Mouse (Mus musculus) liver, postnatal 0 days (tissue): ENCODE measurements around the gene Gm49721.
"Not testable (repeated sequence)": the region's sequence is repeated elsewhere in the genome, so short reads cannot be mapped to it uniquely, and the experiment has no call there.

Experiments used
- CTCF ChIP-seq: sonication (generic); IDR thresholded peaks from 2 replicates; pipeline ENCODE4 v1.5.1; 2016; ENCODE audit warnings: antibody characterized with exemption, low read depth
- EP300 ChIP-seq: IDR thresholded peaks from 2 replicates; pipeline ENCODE4 v1.6.1; 2016; ENCODE audit warnings: antibody characterized with exemption, low read depth, mild to moderate bottlenecking

DNA sequence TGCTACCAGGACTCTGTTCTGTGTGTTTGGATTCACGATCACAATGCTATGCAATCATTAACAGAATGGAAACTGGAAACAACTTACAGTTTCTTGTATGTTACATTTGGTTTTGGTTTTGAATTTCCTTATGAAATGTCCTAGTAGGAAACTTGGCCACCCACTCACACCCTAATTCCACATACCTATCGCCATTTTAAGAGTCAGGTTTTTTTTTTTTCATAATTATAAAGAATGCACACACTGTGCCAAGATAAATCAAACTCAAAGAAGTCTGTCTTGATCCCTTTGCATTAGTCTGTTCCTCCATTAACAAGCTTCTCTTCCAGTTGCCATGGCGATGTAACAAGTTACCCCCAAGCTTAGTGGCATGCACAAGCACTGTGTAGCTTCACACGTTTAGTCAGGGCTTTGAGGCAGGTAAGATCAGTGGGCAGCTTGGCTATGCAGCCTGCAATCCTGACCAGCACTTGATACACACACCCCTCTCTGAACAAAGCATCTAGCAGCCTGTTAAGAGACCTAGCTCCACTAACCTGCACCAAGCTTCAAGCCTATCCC lies 5.8 kb upstream of the Gm49721 start:
- TF ChIP-seq CTCF, EP300: not testable (repeated sequence)
